Mouse (Mus musculus) liver, adult (tissue): Measurements from ENCODE around the gene Iqcj.

ENCODE experiments used
- GATA4 ChIP-seq: IDR thresholded peaks from 2 replicates; pipeline ENCODE4 v1.6.1; 2014; ENCODE audit warnings: mild to moderate bottlenecking, low read length; ENCODE audit not compliant: insufficient replicate concordance

The Iqcj gene

DNA sequence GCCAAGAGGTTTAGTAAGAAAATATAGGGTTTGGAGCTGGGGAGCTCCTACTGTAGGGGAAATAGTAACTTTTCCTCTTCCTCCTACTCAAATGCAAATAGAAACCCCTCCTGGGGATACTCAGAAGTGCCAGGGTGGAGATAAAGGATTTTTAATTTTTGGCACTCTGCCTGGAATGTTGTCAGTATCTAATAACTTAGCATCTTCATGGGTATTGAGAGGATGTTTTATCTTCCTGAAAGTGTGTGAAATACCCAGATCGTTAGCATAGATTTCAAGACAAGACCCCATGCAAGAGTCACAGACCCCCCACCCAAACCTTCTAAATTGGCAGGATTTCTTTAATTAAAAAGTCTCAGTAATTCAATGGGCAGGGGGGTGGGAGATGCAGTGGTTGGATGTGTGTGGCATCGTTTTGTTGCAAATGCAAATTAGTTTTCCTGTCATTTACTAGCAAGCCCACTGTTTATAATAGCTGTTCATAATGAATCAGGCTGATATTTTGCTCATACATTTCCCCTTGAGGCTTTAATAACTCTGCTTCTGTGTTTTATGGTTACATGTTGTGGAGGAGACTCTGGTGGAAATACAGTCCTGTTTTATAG lies 213.2 kb downstream of the Iqcj start:
- TF ChIP-seq GATA4 = no peak
